Mouse (Mus musculus): ENCODE data around the gene Igf2bp3.

DNA sequence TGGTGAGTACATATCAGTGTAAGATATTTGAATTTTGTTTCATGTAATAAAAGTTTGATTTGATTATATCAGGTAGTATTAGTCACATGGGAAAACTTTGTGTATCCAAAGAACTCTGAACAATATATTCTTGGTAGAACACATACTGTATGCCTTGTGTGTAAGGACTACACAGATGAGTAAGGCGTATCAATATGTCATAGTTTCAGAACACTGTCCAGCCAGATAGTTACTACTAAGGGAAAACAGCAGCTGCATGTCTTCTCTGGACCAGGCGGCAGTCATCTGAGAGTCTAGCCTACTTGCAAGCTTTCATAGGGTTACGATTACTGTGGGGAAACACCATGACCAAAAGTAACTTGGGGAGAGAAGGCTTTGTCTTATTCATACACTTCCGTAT is 131.7 kb downstream of the Igf2bp3 start:
- TF ChIP-seq POLR2A (IDR thresholded peaks at IDR 0.05; ENCODE audit: low read depth, low read length) (no peak), BHLHE40 (IDR thresholded peaks at IDR 0.05; ENCODE audit: low read depth, low read length) (no peak), CHD2 (IDR thresholded peaks at IDR 0.05; ENCODE audit: low read length) (no peak), NELFE (IDR thresholded peaks at IDR 0.05; ENCODE audit: low read depth, low read length) (no peak), MYC (IDR thresholded peaks at IDR 0.05; ENCODE audit: low read depth, low read length) (no peak), EP300 (IDR thresholded peaks at IDR 0.05; ENCODE audit: low read length) (peak; percentile 77)
